Mouse (Mus musculus): ENCODE results near the gene Kpna4.

- no peak for TF ChIP-seq CTCF (IDR thresholded peaks at IDR 0.05; ENCODE audit: low read depth)
- no peak for TF ChIP-seq EP300 (optimal IDR thresholded peaks at IDR 0.05)
These were observed 29.6 kb upstream of the Kpna4 start for GRCm38 (mm10) chr3:69156484-69156883.
